Mouse (Mus musculus): ENCODE measurements around the gene Cblb. TPM values are rescaled to one million over a fixed set of nuclear protein-coding genes. Genes with fewer than 3 reads are reported as not detected.

The Cblb gene
- polyA plus RNA-seq, 1 experiment from 2014 or later: 16.8 TPM

- no peak for DNase-seq (ENCODE audit: low spot score)
- no peak overlapping the region for H3K4me2 ChIP-seq (ENCODE audit: low read length)
- H3K27me3 ChIP-seq (replicated peaks; ENCODE audit: control insufficient read depth, insufficient read depth, low read length): no peaks in the 10 kb centered on the region
- no peaks in the 10 kb centered on the region; the same call in 1 of the 2 replicates for H3K4me1 ChIP-seq (ENCODE audit: control insufficient read depth, insufficient read depth, low read length)
- no peak overlapping the region for H3K4me3 ChIP-seq (ENCODE audit: low read depth, low read length)
- no peaks in the 10 kb centered on the region for H3K9me3 ChIP-seq (replicated peaks; ENCODE audit: control insufficient read depth, low read length)
- no peak for ATAC-seq
- H3K27ac ChIP-seq (ENCODE audit: low read depth, low read length): no peak overlapping the region
- H3K9ac ChIP-seq (ENCODE audit: low read length): no peak overlapping the region
- no peaks in the 10 kb centered on the region for H3K36me3 ChIP-seq (ENCODE audit: control insufficient read depth, insufficient read depth, low read length)
- 80% methylated on average over 6 of the region's 6 CpGs for WGBS
Measured at GRCm38 (mm10) chr16:52071766-52072209, 40.8 kb downstream of the Cblb start.

- Histone ChIP-seq H3K4me1 (ENCODE audit: control insufficient read depth, insufficient read depth, low read length) (peaks cover 3% of the 10 kb centered on the region; the same call in 1 of the 2 replicates), H3K36me3 (ENCODE audit: control insufficient read depth, insufficient read depth, low read length) (no peaks in the 10 kb centered on the region), H3K27me3 (replicated peaks; ENCODE audit: control insufficient read depth, insufficient read depth, low read length) (no peaks in the 10 kb centered on the region), H3K4me2 (ENCODE audit: low read length) (no peak overlapping the region), H3K9ac (ENCODE audit: low read length) (no peak overlapping the region), H3K9me3 (replicated peaks; ENCODE audit: control insufficient read depth, low read length) (no peaks in the 10 kb centered on the region), H3K4me3 (ENCODE audit: low read depth, low read length) (no peak overlapping the region), H3K27ac (ENCODE audit: low read depth, low read length) (no peak overlapping the region)
- 36% methylated on average over 7 of the region's 7 CpGs for WGBS
- ATAC-seq (peak; percentile 79; the same call in 1 of the 2 replicates), DNase-seq (ENCODE audit: low spot score) (peak; percentile 61)
Measured at GRCm38 (mm10) chr16:52076652-52077051, 45.6 kb downstream of the Cblb start.

DNA sequence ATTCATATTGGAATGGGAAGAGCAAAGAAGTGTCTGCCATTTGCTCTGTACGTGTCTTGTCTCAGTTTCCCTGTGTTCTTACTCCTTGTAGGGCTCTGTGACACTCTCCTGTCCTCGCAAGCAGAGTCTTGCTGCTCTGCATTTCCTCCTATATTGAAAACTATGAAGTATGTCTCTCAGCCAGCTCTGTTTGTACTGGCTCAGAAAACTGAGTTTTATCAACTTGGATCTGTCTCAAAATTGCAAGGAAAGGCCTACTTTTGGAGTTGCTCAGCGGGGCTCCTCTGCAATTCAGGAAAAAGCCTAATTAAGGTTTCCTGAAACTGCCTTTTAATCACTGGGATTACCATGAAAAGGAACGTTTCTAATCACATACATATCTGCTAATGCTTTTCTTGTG lies 46.9 kb downstream of the Cblb start:
- WGBS: 39% methylated on average over 4 of the region's 4 CpGs
- Histone ChIP-seq H3K9me3 (replicated peaks; ENCODE audit: control insufficient read depth, low read length) (no peaks in the 10 kb centered on the region), H3K9ac (ENCODE audit: low read length) (no peak overlapping the region), H3K4me3 (ENCODE audit: low read depth, low read length) (no peak overlapping the region), H3K27me3 (replicated peaks; ENCODE audit: control insufficient read depth, insufficient read depth, low read length) (no peaks in the 10 kb centered on the region), H3K4me1 (ENCODE audit: control insufficient read depth, insufficient read depth, low read length) (peaks cover 3% of the 10 kb centered on the region; the same call in 1 of the 2 replicates), H3K27ac (ENCODE audit: low read depth, low read length) (no peak overlapping the region), H3K36me3 (ENCODE audit: control insufficient read depth, insufficient read depth, low read length) (no peaks in the 10 kb centered on the region), H3K4me2 (ENCODE audit: low read length) (no peak overlapping the region)
- ATAC-seq (no peak), DNase-seq (ENCODE audit: low spot score) (no peak)

- H3K9ac ChIP-seq (ENCODE audit: low read length): no peak overlapping the region
- ATAC-seq: no peak
- 90% methylated on average over 9 of the region's 9 CpGs for WGBS
- no peak overlapping the region for H3K4me2 ChIP-seq (ENCODE audit: low read length)
- no peak overlapping the region for H3K4me3 ChIP-seq (ENCODE audit: low read depth, low read length)
- no peaks in the 10 kb centered on the region for H3K9me3 ChIP-seq (replicated peaks; ENCODE audit: control insufficient read depth, low read length)
- H3K36me3 ChIP-seq (ENCODE audit: control insufficient read depth, insufficient read depth, low read length): no peaks in the 10 kb centered on the region
- no peaks in the 10 kb centered on the region for H3K27me3 ChIP-seq (replicated peaks; ENCODE audit: control insufficient read depth, insufficient read depth, low read length)
- no peak for DNase-seq (ENCODE audit: low spot score)
- no peak overlapping the region for H3K27ac ChIP-seq (ENCODE audit: low read depth, low read length)
- peaks cover 3% of the 10 kb centered on the region; the same call in 1 of the 2 replicates for H3K4me1 ChIP-seq (ENCODE audit: control insufficient read depth, insufficient read depth, low read length)
Measured at GRCm38 (mm10) chr16:52078758-52079474, 47.9 kb downstream of the Cblb start.

DNA sequence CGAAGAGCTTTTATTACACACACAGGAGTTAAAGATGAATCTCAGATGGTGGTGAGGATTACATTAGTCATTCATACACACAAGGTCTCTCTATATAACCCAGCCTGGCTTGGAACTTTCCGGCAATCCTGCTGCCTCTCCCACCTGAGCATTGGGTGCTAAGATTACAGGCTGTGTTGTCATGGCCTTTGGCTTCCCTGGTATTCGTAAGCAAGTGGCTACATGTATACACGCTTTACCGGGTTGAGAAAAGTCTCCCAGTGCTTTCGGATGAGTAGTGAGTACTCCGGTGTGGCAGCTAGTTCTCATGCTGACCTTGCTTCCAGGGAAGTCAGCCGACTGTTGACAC lies 48.4 kb downstream of the Cblb start:
- DNase-seq (ENCODE audit: low spot score): no peak
- H3K4me2 ChIP-seq (ENCODE audit: low read length): no peak overlapping the region
- H3K4me1 ChIP-seq (ENCODE audit: control insufficient read depth, insufficient read depth, low read length): peaks cover 3% of the 10 kb centered on the region; the same call in 1 of the 2 replicates
- H3K4me3 ChIP-seq (ENCODE audit: low read depth, low read length): no peak overlapping the region
- no peaks in the 10 kb centered on the region for H3K9me3 ChIP-seq (replicated peaks; ENCODE audit: control insufficient read depth, low read length)
- no peak for ATAC-seq
- no peaks in the 10 kb centered on the region for H3K27me3 ChIP-seq (replicated peaks; ENCODE audit: control insufficient read depth, insufficient read depth, low read length)
- H3K27ac ChIP-seq (ENCODE audit: low read depth, low read length): no peak overlapping the region
- H3K36me3 ChIP-seq (ENCODE audit: control insufficient read depth, insufficient read depth, low read length): no peaks in the 10 kb centered on the region
- H3K9ac ChIP-seq (ENCODE audit: low read length): no peak overlapping the region
- WGBS: 94% methylated on average over 8 of the region's 8 CpGs

GRCm38 (mm10) chr16:52080619-52081395 lies 49.8 kb downstream of the Cblb start:
- Histone ChIP-seq H3K27me3 (replicated peaks; ENCODE audit: control insufficient read depth, insufficient read depth, low read length) (no peaks in the 10 kb centered on the region), H3K4me2 (ENCODE audit: low read length) (no peak overlapping the region), H3K9me3 (replicated peaks; ENCODE audit: control insufficient read depth, low read length) (no peaks in the 10 kb centered on the region), H3K4me1 (ENCODE audit: control insufficient read depth, insufficient read depth, low read length) (peaks cover 3% of the 10 kb centered on the region; the same call in 1 of the 2 replicates), H3K27ac (ENCODE audit: low read depth, low read length) (no peak overlapping the region), H3K4me3 (ENCODE audit: low read depth, low read length) (no peak overlapping the region), H3K9ac (ENCODE audit: low read length) (no peak overlapping the region), H3K36me3 (ENCODE audit: control insufficient read depth, insufficient read depth, low read length) (no peaks in the 10 kb centered on the region)
- ATAC-seq (no peak), DNase-seq (ENCODE audit: low spot score) (no peak)
- WGBS: 94% methylated on average over 11 of the region's 11 CpGs

- 89% methylated on average over 3 of the region's 3 CpGs for WGBS
- Histone ChIP-seq H3K36me3 (ENCODE audit: control insufficient read depth, insufficient read depth, low read length) (no peaks in the 10 kb centered on the region), H3K4me3 (ENCODE audit: low read depth, low read length) (no peak overlapping the region), H3K27ac (ENCODE audit: low read depth, low read length) (no peak overlapping the region), H3K9me3 (replicated peaks; ENCODE audit: control insufficient read depth, low read length) (no peaks in the 10 kb centered on the region), H3K27me3 (replicated peaks; ENCODE audit: control insufficient read depth, insufficient read depth, low read length) (no peaks in the 10 kb centered on the region), H3K9ac (ENCODE audit: low read length) (no peak overlapping the region), H3K4me1 (ENCODE audit: control insufficient read depth, insufficient read depth, low read length) (peaks cover 3% of the 10 kb centered on the region; the same call in 1 of the 2 replicates), H3K4me2 (ENCODE audit: low read length) (no peak overlapping the region)
- no peak for DNase-seq (ENCODE audit: low spot score)
- ATAC-seq: no peak
Measured at GRCm38 (mm10) chr16:52081756-52082155, 50.7 kb downstream of the Cblb start.

DNA sequence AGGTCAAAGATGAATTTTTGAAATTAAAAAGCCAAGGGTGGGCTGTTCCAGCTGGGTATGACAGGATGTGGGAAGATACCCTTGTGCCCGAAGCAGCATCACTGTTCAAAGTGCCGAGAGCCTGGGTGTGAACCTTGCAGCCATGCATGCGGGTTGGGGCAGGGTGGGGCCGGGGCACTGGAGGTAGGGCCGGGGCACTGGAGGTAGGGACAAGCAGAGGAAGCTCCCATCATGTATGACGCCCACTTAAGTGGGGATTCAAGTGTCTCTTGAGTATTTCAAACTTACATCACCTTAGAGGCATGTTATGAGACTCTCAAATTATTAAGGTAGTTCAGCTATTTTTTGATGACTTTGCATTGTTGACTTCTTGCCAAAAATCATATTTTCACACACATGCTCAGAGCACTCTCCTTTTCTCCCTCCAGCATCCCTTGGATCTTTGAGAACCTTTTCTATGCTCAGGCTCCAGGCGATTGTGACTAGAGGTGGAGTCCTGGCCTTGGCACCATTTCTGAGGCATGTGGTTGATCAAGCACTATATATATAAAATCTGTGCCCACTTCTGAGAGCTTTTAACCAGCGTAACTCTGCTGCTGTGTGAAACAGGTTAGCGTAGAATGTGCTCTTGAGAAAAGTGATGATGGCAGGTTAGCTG lies 55.9 kb downstream of the Cblb start:
- no peaks in the 10 kb centered on the region for H3K9me3 ChIP-seq (replicated peaks; ENCODE audit: control insufficient read depth, low read length)
- H3K4me3 ChIP-seq (ENCODE audit: low read depth, low read length): no peak overlapping the region
- H3K4me1 ChIP-seq (ENCODE audit: control insufficient read depth, insufficient read depth, low read length): no peaks in the 10 kb centered on the region
- no peak overlapping the region for H3K9ac ChIP-seq (ENCODE audit: low read length)
- DNase-seq (ENCODE audit: low spot score) (no peak), ATAC-seq (no peak)
- H3K27me3 ChIP-seq (replicated peaks; ENCODE audit: control insufficient read depth, insufficient read depth, low read length): no peaks in the 10 kb centered on the region
- H3K27ac ChIP-seq (ENCODE audit: low read depth, low read length): no peak overlapping the region
- H3K4me2 ChIP-seq (ENCODE audit: low read length): no peak overlapping the region
- WGBS: 89% methylated on average over 9 of the region's 9 CpGs
- H3K36me3 ChIP-seq (ENCODE audit: control insufficient read depth, insufficient read depth, low read length): 0 out of 2 replicates have a peak, but pooled peaks cover 5% of the 10 kb centered on the region
